Mouse (Mus musculus) embryonic facial prominence, embryonic 12.5 days (tissue): ENCODE results near the gene Ifi208. TPM values are rescaled to one million over a fixed set of nuclear protein-coding genes. Genes with fewer than 3 reads are reported as not detected.

Experiments
- ATAC-seq: fragments of 200-750 bp; cut with Nextera tagmentation; 2 replicates; pipeline ENCODE4 v1.8.0; 2017; ENCODE audit not compliant: insufficient number of reproducible peaks, insufficient read depth, low FRiP score, low TSS enrichment
- H3K27ac ChIP-seq: fragments of 300-500 bp; sonication (generic); 2 replicates; pipeline ENCODE4 v1.5.1; 2016; ENCODE audit warnings: mild to moderate bottlenecking
- H3K27me3 ChIP-seq: fragments of 300-500 bp; sonication (generic); 2 replicates; pipeline ENCODE4 v1.6.1; 2016; ENCODE audit warnings: mild to moderate bottlenecking, moderate library complexity
- H3K36me3 ChIP-seq: fragments of 300-500 bp; sonication (generic); 2 replicates; pipeline ENCODE4 v1.6.1; 2016; ENCODE audit warnings: mild to moderate bottlenecking
- H3K4me1 ChIP-seq: fragments of 300-500 bp; sonication (generic); 2 replicates; pipeline ENCODE4 v1.6.1; 2016
- H3K4me2 ChIP-seq: fragments of 300-500 bp; sonication (generic); replicated peaks from 2 replicates; pipeline ENCODE4 v1.6.1; 2016; ENCODE audit warnings: mild to moderate bottlenecking, moderate library complexity
- H3K4me3 ChIP-seq: fragments of 300-500 bp; sonication (generic); 2 replicates; pipeline ENCODE4 v1.5.1; 2016; ENCODE audit warnings: mild to moderate bottlenecking
- H3K9ac ChIP-seq: fragments of 300-500 bp; sonication (generic); 2 replicates; pipeline ENCODE4 v1.6.1; 2016; ENCODE audit warnings: mild to moderate bottlenecking, moderate library complexity
- H3K9me3 ChIP-seq: fragments of 300-500 bp; sonication (generic); 2 replicates; pipeline ENCODE4 v1.6.1; 2016; ENCODE audit warnings: mild to moderate bottlenecking, moderate library complexity
- WGBS: fragments of 180-500 bp; shearing (Covaris S2); methylation state at CpG from one replicate; pipeline ENCODE4 v1.1.7; 2016; 5-methylcytosine and 5-hydroxymethylcytosine counted together
- microRNA-seq: library from miRNA; unstranded; fragments of <30 nt; microRNA quantifications from one replicate; pipeline ENCODE4, GENCODE M21; 2017
- polyA plus RNA-seq: library from polyadenylated mRNA; unstranded; fragments of >200 nt; fragmentation: Nextera tagmentation; extraction: Ambion mirVana; gene quantifications from 2 replicates; pipeline ENCODE4 v1.2.1, GENCODE M21; 2016

Gene Ifi208
- polyA plus RNA-seq, 1 experiment from 2014 or later: not detected

GRCm38 (mm10) chr1:173740537-173740936, 67.1 kb downstream of the Ifi208 start:
- H3K27ac ChIP-seq: no peak overlapping the region
- H3K9me3 ChIP-seq: no peaks in the 10 kb centered on the region
- no peak for ATAC-seq
- H3K27me3 ChIP-seq: no peaks in the 10 kb centered on the region
- H3K36me3 ChIP-seq: no peaks in the 10 kb centered on the region
- H3K9ac ChIP-seq: no peak overlapping the region
- H3K4me1 ChIP-seq: no peaks in the 10 kb centered on the region
- H3K4me2 ChIP-seq: no peak overlapping the region
- H3K4me3 ChIP-seq: no peak overlapping the region

DNA sequence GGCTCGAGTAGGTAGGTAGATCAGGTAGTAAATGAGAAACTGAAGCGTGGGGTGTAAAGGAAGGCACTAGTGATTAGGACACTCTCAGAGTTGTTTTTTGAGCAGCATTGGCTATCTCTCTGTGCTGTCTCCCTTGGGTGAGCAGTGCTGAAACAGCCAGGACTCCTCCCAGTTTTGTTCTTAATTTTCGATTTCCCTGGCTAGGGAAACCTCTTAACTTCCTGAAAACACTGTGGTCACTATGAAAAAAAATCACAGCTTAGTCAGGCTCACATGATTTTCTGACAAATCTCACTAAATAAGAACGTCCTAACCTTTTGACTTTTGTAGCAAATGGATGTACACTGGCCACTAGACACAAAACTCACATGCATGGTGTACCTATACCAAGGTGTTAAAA, 68.2 kb downstream of the Ifi208 start, which contains the start of gene Ifi207:
Ifi207 (minus strand) TSS at position 92 of the 400 bp plus-strand sequence.
- no peak for ATAC-seq
- 73% methylated on average over 4 of the region's 4 CpGs for WGBS

DNA sequence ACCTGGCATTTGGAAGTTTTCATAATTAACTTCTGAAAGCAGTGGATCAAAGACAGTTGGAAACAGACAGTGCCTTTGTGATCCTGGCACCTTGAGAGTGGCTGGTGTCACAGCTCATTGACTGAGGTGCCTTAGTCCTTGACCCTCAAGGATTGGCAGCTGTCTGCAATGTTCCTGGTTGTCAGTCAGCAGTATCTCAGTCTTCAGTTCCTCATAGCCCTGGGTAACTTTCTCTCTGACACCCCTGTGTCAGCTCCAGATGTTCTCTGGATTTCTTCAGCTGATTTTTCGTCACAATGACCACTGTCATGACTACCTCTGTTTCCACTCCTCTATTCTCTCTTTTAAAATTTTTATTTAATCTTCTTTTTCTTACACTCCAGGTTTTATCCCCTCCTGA, 68.8 kb downstream of the Ifi208 start:
- ATAC-seq: no peak
- no peak overlapping the region for H3K4me2 ChIP-seq
- H3K27me3 ChIP-seq: no peaks in the 10 kb centered on the region
- no peak overlapping the region for H3K9ac ChIP-seq
- H3K4me1 ChIP-seq: no peaks in the 10 kb centered on the region
- no peak overlapping the region for H3K27ac ChIP-seq
- no peak overlapping the region for H3K4me3 ChIP-seq
- H3K36me3 ChIP-seq: no peaks in the 10 kb centered on the region
- no peaks in the 10 kb centered on the region for H3K9me3 ChIP-seq
- 70% methylated on average over 1 of the region's 1 CpGs for WGBS

More for the DNA sequence above, 68.2 kb downstream of the Ifi208 start, which contains the start of gene Ifi207:
- Histone ChIP-seq H3K4me1 (no peaks in the 10 kb centered on the region), H3K9ac (no peak within 1 kb of the TSS), H3K36me3 (no peaks in the 10 kb centered on the region), H3K27ac (no peak within 1 kb of the TSS), H3K4me2 (no peak within 1 kb of the TSS), H3K4me3 (no peak within 1 kb of the TSS), H3K9me3 (no peaks in the 10 kb centered on the region), H3K27me3 (no peaks in the 10 kb centered on the region)

Small RNA genes lying within 50 kb of the gene (microRNA-seq; reads per million reads assigned to microRNA genes)
- gene Gm44339: not detected

Other genes with a start within 250 kb of the Ifi208 start
- gene Ifi206, start 182.6 kb upstream of the Ifi208 start, polyA plus RNA-seq: not detected in 2 replicates
- not detected in 2 replicates for gene Ifi214, start 137.7 kb upstream of the Ifi208 start, polyA plus RNA-seq
- not detected in 2 replicates for gene Ifi213, start 74.4 kb upstream of the Ifi208 start, polyA plus RNA-seq
- gene Ifi209, start 42.8 kb upstream of the Ifi208 start, polyA plus RNA-seq: 0.12 TPM in 1 of 2 replicates, not detected in the other
- gene Ifi207, start 68.1 kb downstream of the Ifi208 start, polyA plus RNA-seq: 0.26 and 0.33 TPM in 2 replicates
- gene Ifi204, start 93.3 kb downstream of the Ifi208 start, polyA plus RNA-seq: 0.38 and 1.0 TPM in 2 replicates
- 0.45 and 0.52 TPM in 2 replicates for gene Ifi211, start 239.4 kb downstream of the Ifi208 start, polyA plus RNA-seq